Mouse (Mus musculus) embryonic facial prominence, embryonic 10.5 days (tissue): ENCODE results near the gene Hsd17b12. TPM values are rescaled to one million over a fixed set of nuclear protein-coding genes. Genes with fewer than 3 reads are reported as not detected.

Source experiments
- DNase-seq: peaks from one replicate; pipeline ENCODE4 v3.0.0-alpha.2; 2017; ENCODE audit warnings: low spot score
- H3K27ac ChIP-seq: fragments of 300-500 bp; sonication (generic); replicated peaks from 2 replicates; pipeline ENCODE4 v1.5.1; 2016; ENCODE audit warnings: mild to moderate bottlenecking
- H3K27me3 ChIP-seq: fragments of 300-500 bp; sonication (generic); replicated peaks from 2 replicates; pipeline ENCODE4 v1.6.1; 2016; ENCODE audit warnings: low read depth, mild to moderate bottlenecking; ENCODE audit not compliant: poor library complexity, severe bottlenecking
- H3K36me3 ChIP-seq: fragments of 300-500 bp; sonication (generic); replicated peaks from 2 replicates; pipeline ENCODE4 v1.6.1; 2016; ENCODE audit warnings: mild to moderate bottlenecking, moderate library complexity
- H3K4me1 ChIP-seq: fragments of 300-500 bp; sonication (generic); 2 replicates; pipeline ENCODE4 v1.6.1; 2016
- H3K4me3 ChIP-seq: fragments of 300-500 bp; sonication (generic); 2 replicates; pipeline ENCODE4 v1.5.1; 2016; ENCODE audit warnings: mild to moderate bottlenecking, moderate library complexity
- H3K9me3 ChIP-seq: fragments of 300-500 bp; sonication (generic); 2 replicates; pipeline ENCODE4 v1.6.1; 2016; ENCODE audit warnings: mild to moderate bottlenecking
- WGBS: fragments of 180-500 bp; shearing (Covaris S2); methylation state at CpG from one replicate; pipeline ENCODE4 v1.1.7; 2016; 5-methylcytosine and 5-hydroxymethylcytosine counted together
- microRNA-seq: library from miRNA; unstranded; fragments of <30 nt; microRNA quantifications from one replicate; pipeline ENCODE4, GENCODE M21; 2017
- polyA plus RNA-seq: library from polyadenylated mRNA; unstranded; fragments of >200 nt; fragmentation: Nextera tagmentation; extraction: Ambion mirVana; gene quantifications from 2 replicates; pipeline ENCODE4 v1.2.1, GENCODE M21; 2016

Gene Hsd17b12
- polyA plus RNA-seq, 1 experiment from 2014 or later, result 130 TPM

GRCm38 (mm10) chr2:93988440-93988839, 169.3 kb downstream of the Hsd17b12 start:
- Histone ChIP-seq H3K9me3 (no peaks in the 10 kb centered on the region), H3K36me3 (peaks cover 88% of the 10 kb centered on the region), H3K27ac (no peak overlapping the region), H3K27me3 (no peaks in the 10 kb centered on the region), H3K4me1 (peaks cover 25% of the 10 kb centered on the region), H3K4me3 (no peak overlapping the region)
- DNase-seq, result no peak
- 94% methylated on average over 2 of the region's 2 CpGs for WGBS

Small RNA genes within 50 kb of the gene (microRNA-seq; reads per million reads assigned to microRNA genes)
- gene Gm23630, result not detected

Other genes with a start within 250 kb of the Hsd17b12 start
- 1.9 and 2.4 TPM in 2 replicates for gene Gm13889, start 200.8 kb downstream of the Hsd17b12 start, polyA plus RNA-seq
- gene Gm27027, start 161.6 kb downstream of the Hsd17b12 start, polyA plus RNA-seq, result not detected in 2 replicates
- 55.5 and 57.0 TPM in 2 replicates for gene Alkbh3, start 147.2 kb downstream of the Hsd17b12 start, polyA plus RNA-seq
- 13.4 and 15.0 TPM in 2 replicates for gene Ttc17, start 248.7 kb upstream of the Hsd17b12 start, polyA plus RNA-seq